Mouse (Mus musculus) lung, postnatal 36 days (tissue): ENCODE measurements at regions not wholly inside any gene's neighbourhood (a gene's known extent, or its start where the extent isn't known, plus 50 kb on each side); places are given as distances from the start of the nearest gene placed in this dataset.
A peak's percentile ranks its signal among the peaks of the same experiment; 100 is the strongest.

Experiments used
- DNase-seq: peaks from one replicate; pipeline ENCODE4 v3.0.0; 2022; ENCODE audit warnings: mixed read lengths

- peak; percentile 9 for DNase-seq
Measured at GRCm38 (mm10) chr2:61453490-61454281, 124.7 kb upstream of the Tank start.

GRCm38 (mm10) chr2:61452581-61452980 lies 125.8 kb upstream of the Tank start:
- DNase-seq, result no peak

DNA sequence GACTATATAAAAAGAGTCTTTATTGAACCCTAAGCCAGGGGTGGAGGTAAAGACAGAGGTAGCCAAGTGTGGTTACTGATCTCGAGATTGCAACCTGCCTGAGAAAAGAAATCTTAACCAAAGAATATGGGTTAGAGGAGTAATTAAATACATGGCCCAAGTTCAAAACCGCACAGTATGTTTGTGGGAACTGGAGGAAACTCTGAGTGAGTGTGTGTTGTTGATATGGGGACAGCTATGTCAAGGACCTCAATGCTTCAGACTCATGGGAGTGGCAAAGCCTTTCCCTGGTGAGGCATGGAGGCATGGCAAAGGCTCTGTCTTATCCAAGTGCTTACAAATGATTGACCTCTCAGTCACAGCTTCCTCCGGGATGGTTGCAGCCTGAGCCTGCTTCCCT lies 127.7 kb upstream of the Tank start:
- peak; percentile 21 for DNase-seq

GRCm38 (mm10) chr2:61436591-61436990 lies 141.8 kb upstream of the Tank start:
- no peak for DNase-seq

DNA sequence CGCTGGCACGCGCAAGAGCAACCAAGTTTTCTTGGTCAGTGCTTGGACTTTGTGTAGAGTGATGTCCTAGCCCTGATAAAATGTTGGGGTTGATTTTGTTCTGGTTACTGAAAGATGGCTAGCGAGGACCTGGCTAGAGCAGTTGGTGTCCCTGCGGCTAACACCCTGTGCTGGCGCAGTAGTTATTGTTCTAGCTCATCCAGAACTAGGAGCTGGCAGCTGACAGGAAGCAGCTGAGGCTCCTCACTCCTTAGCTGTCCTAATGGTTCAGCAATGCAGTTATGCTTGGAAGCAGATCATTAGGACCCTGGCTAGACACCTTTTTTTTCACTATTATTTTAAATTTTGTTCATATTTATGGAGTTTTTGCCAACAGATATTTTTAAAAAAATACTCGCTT lies 170.5 kb upstream of the Tank start:
- peak; percentile 50 for DNase-seq

DNA sequence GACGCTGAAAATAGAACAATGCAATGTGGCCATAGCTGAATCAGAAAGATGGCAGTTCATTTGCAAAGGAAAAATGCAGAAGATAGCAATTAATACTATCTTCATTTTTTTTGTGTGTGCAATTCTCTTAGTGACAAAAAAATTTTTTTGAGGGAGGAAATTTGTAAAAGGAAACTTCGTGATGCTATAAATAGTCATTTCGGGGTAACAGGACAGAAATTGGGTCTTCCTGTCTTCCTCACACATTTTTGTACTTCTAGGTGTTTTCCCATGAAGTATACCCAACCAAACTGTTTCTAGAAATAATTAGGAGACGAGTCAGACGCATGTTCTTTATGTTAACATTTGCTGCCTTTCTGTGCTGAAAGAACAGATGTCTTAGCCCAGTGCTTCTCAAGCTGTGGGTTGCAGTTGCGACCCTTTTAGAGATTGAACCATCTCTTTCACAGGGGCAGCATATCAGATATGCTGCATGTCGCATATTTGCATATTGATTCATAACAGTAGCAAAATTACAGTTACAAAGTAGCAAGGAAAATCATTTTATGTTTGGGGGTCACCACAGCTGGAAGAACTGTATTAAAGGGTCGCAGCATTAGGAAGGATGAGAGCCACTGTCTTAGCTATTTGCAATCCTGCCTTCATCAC lies 172.2 kb upstream of the Tank start:
- no peak for DNase-seq

DNA sequence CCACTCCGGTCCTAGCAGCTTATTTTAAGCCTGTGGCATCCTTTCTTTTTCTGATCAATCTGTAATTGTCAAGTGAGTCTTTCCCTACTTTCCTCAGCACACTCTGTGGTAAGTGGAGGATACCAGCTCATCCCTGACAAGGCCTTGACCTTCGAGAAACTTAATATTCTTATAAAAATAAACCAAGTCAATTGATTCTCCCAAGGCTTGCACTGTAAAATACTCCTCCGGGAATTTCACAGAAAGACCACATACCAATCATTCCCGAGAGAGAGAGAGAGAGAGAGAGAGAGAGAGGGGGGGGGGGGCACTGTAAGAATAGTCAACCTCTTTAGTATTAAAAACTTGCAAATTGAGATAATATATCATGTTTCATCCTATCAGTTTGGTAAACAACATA lies 173.1 kb upstream of the Tank start:
- DNase-seq, result no peak

GRCm38 (mm10) chr2:61402588-61403487 lies 175.5 kb upstream of the Tank start:
- no peak for DNase-seq

GRCm38 (mm10) chr2:61401636-61402587 lies 176.5 kb upstream of the Tank start:
- peak; percentile 85 for DNase-seq

DNA sequence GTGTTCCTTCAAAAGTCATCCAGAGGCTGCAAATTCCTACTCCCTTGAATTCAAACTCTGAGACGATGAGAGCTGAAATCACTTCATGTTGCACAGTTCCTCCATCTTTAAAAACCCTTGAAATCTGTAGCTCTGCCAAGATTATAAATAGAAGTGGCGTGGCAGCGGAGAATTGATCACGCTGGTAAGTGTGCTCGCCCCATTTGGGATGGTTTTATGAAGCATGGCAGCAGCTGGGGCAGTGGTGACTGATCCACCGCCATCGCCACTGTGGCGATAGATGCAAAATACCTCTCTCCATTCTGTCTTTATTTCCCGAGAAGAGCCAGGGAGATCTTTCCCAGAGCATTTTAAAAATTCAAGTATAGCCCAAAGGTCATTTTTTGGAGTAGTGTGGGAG lies 179.8 kb upstream of the Tank start:
- no peak for DNase-seq

GRCm38 (mm10) chr2:61389622-61390021 lies 188.8 kb upstream of the Tank start:
- DNase-seq, result no peak

DNA sequence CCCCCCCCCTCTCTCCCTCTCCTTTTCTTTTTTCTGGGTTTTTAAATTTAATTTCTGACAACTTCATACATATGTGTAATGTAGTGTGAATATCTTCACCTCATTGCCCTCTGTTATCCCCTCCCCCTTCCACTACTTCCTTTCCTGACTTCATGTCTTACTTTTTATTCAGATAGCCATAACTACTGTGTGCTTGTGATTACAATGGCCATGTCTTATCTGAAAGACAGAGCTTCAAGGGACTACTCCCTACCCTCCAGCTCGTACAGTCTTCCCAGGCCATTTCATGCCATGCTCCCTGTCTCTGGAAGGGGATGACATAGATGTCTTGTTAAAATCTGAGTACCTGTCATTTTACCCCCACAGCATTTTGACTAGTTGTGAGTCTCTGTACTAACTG lies 189.2 kb upstream of the Tank start:
- DNase-seq, result no peak

GRCm38 (mm10) chr2:61387561-61387960 lies 190.8 kb upstream of the Tank start:
- DNase-seq, result peak; percentile 19

DNA sequence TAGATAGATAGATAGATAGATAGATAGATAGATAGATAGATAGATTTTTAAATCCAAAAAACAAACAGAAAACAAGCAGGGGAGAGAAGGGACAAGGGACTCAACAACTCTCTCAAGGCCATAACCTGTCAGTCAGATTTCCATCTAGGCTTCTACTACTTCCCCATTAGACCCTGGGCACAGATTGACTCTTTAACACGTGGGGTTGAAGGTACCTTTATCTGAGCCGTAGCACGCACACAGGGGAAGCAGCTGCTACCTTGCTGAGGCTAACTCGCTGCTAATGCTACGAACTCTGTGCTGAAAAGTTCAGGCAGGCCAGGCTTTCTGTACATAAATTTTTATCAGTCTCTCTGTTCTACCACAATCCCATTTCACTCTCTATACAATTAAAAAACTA lies 191.4 kb upstream of the Tank start:
- DNase-seq, result no peak

- DNase-seq, result no peak
Measured at GRCm38 (mm10) chr2:61384467-61384866, 193.9 kb upstream of the Tank start.

DNA sequence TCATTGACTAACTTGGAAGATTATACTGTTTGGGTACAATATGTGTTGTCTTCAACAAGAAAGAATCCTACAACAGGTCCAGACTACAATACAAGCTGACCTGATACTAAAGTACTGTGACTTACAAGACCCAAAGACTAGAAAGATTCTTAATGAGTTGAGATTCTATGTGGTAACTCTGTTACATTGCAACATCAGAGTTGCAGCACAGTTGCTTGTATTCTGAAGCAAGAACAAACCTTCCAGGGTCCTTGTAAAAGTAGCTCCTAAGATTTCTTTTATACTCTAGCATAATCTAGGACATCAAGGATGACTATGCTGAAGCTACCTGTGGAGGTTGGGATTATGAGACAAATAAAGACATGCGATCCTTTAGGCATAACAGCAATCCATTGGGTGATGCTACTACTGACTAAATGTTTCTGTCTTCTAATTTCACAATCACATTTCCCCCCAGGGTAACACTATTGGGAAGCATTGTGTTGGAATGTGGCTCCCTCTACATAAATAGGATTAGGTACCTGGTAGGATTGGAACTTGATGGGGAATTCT lies 194.6 kb upstream of the Tank start:
- DNase-seq, result no peak

DNA sequence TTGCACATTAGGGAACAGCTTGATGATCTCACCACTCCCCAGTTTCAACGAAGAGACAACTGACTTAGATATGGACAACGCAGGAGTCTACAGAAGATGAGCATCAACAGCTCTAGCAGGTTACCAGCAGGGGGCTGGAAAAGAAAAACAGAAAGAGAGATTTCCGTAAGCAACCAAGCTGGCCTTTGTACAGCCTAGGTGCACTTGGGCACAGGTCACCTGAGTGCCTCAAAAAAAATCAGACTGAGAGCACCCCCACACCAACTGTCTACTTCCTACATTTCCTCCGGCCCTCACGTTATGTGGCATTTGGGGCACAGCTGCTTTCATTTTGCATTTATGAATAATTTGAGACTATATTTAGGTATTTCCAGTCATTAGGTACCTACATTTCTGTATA lies 199.3 kb upstream of the Tank start:
- DNase-seq, result no peak

GRCm38 (mm10) chr2:61378297-61378696 lies 200.1 kb upstream of the Tank start:
- no peak for DNase-seq

DNA sequence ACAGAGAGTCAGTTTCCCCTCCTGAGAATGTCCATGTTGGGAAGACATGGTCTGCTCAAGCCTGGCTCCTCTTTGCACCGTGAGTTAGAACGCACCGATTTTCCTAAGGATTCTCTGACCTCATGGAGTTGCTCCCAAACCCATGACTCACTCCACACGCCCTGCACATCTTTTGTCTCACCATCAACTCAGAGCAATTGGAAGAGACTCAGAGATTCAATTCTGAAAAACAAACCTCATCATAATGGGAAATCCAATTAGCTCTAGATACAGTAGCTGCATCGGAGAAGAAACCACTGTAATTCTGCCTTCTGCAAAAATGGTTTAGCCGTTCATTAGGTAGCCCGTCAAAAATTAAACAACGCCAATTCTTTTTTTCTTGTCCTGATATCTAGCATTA lies 200.6 kb upstream of the Tank start:
- no peak for DNase-seq

GRCm38 (mm10) chr2:61362606-61363005 lies 215.8 kb upstream of the Tank start:
- no peak for DNase-seq

GRCm38 (mm10) chr2:61361394-61361793 lies 217.0 kb upstream of the Tank start:
- DNase-seq, result no peak

- DNase-seq, result peak; percentile 9
Measured at GRCm38 (mm10) chr2:61354104-61354503, 224.3 kb upstream of the Tank start.
